27 mouse cellular contexts compared by ENCODE assay signal in the genomic region with DNA sequence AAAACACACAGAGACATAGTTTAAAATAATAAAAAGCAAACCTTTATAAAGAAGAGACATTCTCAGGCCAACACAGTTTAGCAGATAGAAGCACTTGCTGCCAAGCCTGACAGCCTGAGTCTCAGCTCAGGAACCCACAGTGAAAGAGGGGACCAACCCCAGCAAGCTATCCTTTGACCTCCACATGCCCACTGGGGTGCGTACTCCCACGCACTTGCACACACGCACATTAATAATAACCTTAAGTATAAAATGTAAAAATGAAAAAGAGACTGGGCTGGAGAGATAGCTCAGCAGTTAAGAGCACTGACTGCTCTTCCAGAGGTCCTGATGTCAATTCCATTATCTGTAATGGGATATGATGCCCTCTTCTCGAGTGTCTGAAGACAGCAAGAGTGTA. TPM values are rescaled to one million over a fixed set of nuclear protein-coding genes. Genes with fewer than 3 reads are reported as not detected.
"Had no signal": no experiment of that assay in that cellular context is flagged by ENCODE, and none has a peak within 500 bp of the region (broad histone marks: within the 10 kb centered on the region; RNA-seq: fewer than 3 reads in every experiment).

No protein-coding gene starts in this region.

RNA-seq across cellular contexts. Expression of gene Zfp978, which starts 13.8 kb away (rescaled TPM):
- total RNA-seq: gastrocnemius, adult 18-20 months; gastrocnemius, adult 8-10 months; gastrocnemius, postnatal 14 days; hematopoietic stem cell, adult 5-6 weeks; hindbrain, postnatal 0 days; layer of hippocampus, adult 2 months; layer of hippocampus, postnatal 10 days; layer of hippocampus, postnatal 25 days; left cerebral cortex, adult 2 months; left cerebral cortex, postnatal 36 days had no signal
- polyA plus RNA-seq: gonadal fat pad, adult 2 months; heart, embryonic 11.5 days; heart, embryonic 15.5 days; hindbrain, embryonic 13.5 days; intestine, embryonic 14.5 days; intestine, embryonic 16.5 days; kidney, embryonic 16.5 days; limb, embryonic 10.5 days; limb, embryonic 12.5 days; limb, embryonic 14.5 days had no signal

RNA-seq across cellular contexts. Expression of gene Zfp988, which starts 41.8 kb away (rescaled TPM):
- total RNA-seq: gastrocnemius, adult 18-20 months; gastrocnemius, postnatal 14 days; heart, adult 18-20 months; heart, adult 8-10 months; heart, postnatal 14 days; heart, postnatal 36 days; layer of hippocampus, adult 2 months had no signal
- polyA plus RNA-seq: gonadal fat pad, adult 2 months; heart, embryonic 13.5 days; heart, embryonic 15.5 days; heart, postnatal 0 days; hindbrain, embryonic 11.5 days; limb, embryonic 12.5 days had no signal
